Mouse (Mus musculus) B cell, adult 67 days (primary cell): ENCODE data around the gene Eea1. TPM values are rescaled to one million over a fixed set of nuclear protein-coding genes. Genes with fewer than 3 reads are reported as not detected.

Experiments used
- total RNA-seq, 2 experiments: library from RNA; stranded (reverse); gene quantifications; 4 replicates each; pipeline ENCODE4 v1.2.4; 2023

Eea1 gene
- total RNA-seq = 10 to 100 TPM; 22.0 to 22.9 TPM

DNA sequence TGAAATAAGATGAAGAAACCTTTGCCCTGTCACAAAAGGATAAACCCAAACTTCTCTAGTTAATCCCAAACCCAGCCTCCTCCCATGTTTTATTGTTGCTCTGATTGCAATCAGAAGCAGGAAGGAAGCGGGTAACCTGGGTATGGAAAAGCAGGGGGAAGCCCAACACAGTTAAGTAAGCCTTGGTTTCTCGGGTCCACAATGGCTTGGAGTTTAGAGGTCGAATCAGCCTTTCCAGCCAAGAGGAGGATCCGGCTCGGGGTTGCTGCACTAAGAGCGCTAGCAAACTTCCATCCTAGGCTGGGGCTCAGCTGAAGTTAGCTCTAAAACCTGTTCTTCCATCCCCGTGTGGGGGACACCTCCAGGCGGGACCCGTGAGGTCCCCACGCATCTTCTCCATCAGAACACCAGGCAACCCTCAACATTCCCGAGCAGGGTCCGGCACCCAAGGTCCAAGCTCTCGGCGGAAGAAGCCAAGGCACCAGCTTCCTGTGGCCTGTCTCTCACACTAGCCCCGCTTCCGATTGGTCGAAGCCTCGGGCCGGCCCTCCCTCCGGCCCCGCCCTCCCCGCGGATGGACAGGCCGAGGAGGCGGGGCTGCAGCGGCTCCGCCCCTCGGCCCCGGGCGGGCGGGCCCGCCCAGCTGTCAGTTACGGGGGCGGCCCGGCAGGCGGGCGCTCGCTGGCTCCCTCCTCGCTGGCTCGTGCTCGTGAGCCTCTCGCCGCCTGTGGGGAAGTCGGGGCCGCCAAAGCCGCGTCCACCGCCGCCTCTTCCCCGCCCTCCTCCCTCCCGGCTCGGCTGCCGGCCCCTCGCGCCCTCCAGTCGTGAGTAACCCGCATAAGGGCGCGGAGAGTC lies at the start of gene Eea1:
TSS of gene Eea1 (plus strand) at position 605 of the 855 bp plus-strand sequence.

Other genes starting within 250 kb of the Eea1 start
- gene Gm33543, start 97.7 kb upstream of the Eea1 start, total RNA-seq = not detected
- gene Gm5426, start 196.0 kb downstream of the Eea1 start, total RNA-seq = not detected